Mouse (Mus musculus): ENCODE measurements around the gene Rps5. TPM values are rescaled to one million over a fixed set of nuclear protein-coding genes. Genes with fewer than 3 reads are reported as not detected.
"Not testable (repeated sequence)": the region's sequence is repeated elsewhere in the genome, so short reads cannot be mapped to it uniquely, and the experiment has no call there.

Gene Rps5
- polyA plus RNA-seq, 1 experiment from 2014 or later: 1,008 TPM

GRCm38 (mm10) chr7:12903623-12904022, 18.5 kb upstream of the Rps5 start:
- Histone ChIP-seq H3K9ac (no peak overlapping the region), H3K36me3 (peaks cover 47% of the 10 kb centered on the region), H3K27ac (no peak overlapping the region), H3K9me3 (no peaks in the 10 kb centered on the region), H3K4me2 (no peak overlapping the region), H3K4me1 (peaks cover 3% of the 10 kb centered on the region), H3K27me3 (no peaks in the 10 kb centered on the region), H3K4me3 (no peak overlapping the region)
- ATAC-seq (ENCODE audit: borderline replicate concordance, extremely low read depth, low FRiP score, low TSS enrichment): no peak
- WGBS: 55% methylated on average over 10 of the region's 10 CpGs

DNA sequence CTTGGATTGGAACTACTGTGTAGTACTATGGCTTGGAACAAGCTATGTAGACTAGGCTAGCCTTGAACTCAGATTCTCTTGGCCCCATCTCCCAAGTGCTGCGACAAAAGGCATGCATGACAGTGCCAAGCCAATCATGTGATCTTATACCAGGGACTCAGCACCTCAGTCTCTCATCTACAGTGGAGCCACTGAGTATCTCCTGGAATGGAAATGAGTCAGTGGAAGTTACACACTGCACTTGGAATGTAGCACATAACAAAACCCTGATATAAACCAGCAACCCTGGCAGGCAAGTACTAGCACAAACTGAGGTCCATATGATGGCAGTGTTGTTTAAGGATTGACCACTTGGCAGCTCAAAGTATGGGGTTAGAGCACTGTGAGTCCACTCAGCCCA, 16.9 kb upstream of the Rps5 start:
- H3K27me3 ChIP-seq: no peaks in the 10 kb centered on the region
- no peak overlapping the region for H3K4me2 ChIP-seq
- ATAC-seq (ENCODE audit: borderline replicate concordance, extremely low read depth, low FRiP score, low TSS enrichment): no peak
- no peak overlapping the region for H3K9ac ChIP-seq
- H3K4me1 ChIP-seq: peaks cover 9% of the 10 kb centered on the region; the same call in 1 of the 2 replicates
- no peak overlapping the region for H3K27ac ChIP-seq
- no peaks in the 10 kb centered on the region for H3K9me3 ChIP-seq
- 94% methylated on average over 1 of the region's 1 CpGs for WGBS
- peaks cover 53% of the 10 kb centered on the region for H3K36me3 ChIP-seq
- H3K4me3 ChIP-seq: no peak overlapping the region

GRCm38 (mm10) chr7:12909498-12909962, 12.6 kb upstream of the Rps5 start:
- Histone ChIP-seq H3K4me1 (peaks cover 10% of the 10 kb centered on the region; the same call in 1 of the 2 replicates), H3K36me3 (peaks cover 42% of the 10 kb centered on the region), H3K27me3 (no peaks in the 10 kb centered on the region), H3K4me3 (peak overlapping the region; percentile 54), H3K27ac (peak overlapping the region; percentile 89), H3K4me2 (peak overlapping the region; percentile 59), H3K9me3 (no peaks in the 10 kb centered on the region), H3K9ac (peak overlapping the region; percentile 61; the same call in 1 of the 2 replicates)
- peak; percentile 65 for ATAC-seq (ENCODE audit: borderline replicate concordance, extremely low read depth, low FRiP score, low TSS enrichment)
- 49% methylated on average over 7 of the region's 7 CpGs for WGBS

DNA sequence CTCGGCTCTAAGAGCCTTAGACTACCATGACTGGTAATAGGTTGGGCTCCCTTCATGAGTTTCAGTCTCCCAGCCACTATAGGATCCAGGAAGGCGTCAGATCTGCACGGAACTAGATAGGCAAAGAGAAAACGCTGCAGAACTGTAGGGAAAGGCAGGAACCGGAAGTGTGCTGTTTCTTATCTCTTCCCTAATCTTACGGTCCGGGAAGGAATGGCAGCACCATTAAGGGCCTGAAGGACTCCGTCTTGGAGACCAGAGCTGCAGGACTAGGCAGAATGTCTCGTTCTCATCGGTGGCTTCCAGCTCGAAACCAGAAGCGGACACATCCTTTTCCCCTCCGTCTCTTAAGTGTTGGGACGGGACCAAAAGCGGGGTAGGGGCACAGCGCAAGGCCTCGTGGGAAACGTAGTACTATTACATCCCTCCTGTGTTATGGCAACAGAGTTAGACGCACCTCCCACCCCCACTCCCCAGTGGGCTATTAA, 11.9 kb upstream of the Rps5 start:
- Histone ChIP-seq H3K4me1 (peaks cover 10% of the 10 kb centered on the region; the same call in 1 of the 2 replicates), H3K4me2 (peak overlapping the region; percentile 59), H3K4me3 (peak overlapping the region; percentile 54), H3K27me3 (no peaks in the 10 kb centered on the region), H3K9me3 (no peaks in the 10 kb centered on the region), H3K9ac (peak overlapping the region; percentile 61), H3K36me3 (peaks cover 39% of the 10 kb centered on the region), H3K27ac (peak overlapping the region; percentile 89)
- WGBS: 4% methylated on average over 19 of the region's 19 CpGs
- peak; percentile 84 for ATAC-seq (ENCODE audit: borderline replicate concordance, extremely low read depth, low FRiP score, low TSS enrichment)

DNA sequence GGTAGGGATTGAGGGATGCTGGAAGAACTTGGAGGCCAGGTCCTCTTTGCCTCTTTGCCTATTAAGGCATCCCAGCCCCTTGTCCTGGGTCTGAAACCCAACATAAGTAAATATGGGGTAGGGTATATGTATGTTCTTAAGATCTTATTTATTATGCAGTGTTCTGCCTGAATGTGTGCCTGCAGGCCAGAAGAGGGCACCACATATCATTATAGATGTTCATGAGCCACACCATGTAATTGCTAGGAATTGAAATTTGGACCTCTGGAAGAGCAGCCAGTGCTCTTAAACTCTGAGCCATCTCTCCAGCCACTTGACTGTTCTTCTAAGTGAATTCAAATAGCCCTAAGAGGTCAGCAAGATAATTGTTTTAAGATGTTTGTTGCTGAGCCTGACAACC, 8.5 kb upstream of the Rps5 start:
- Histone ChIP-seq H3K27ac (no peak overlapping the region), H3K9ac (no peak overlapping the region), H3K27me3 (no peaks in the 10 kb centered on the region), H3K4me1 (peaks cover 10% of the 10 kb centered on the region; the same call in 1 of the 2 replicates), H3K4me3 (no peak overlapping the region), H3K9me3 (no peaks in the 10 kb centered on the region), H3K36me3 (peaks cover 7% of the 10 kb centered on the region), H3K4me2 (no peak overlapping the region)
- ATAC-seq (ENCODE audit: borderline replicate concordance, extremely low read depth, low FRiP score, low TSS enrichment): no peak

- H3K9me3 ChIP-seq; H3K27me3 ChIP-seq; ATAC-seq (ENCODE audit: borderline replicate concordance, extremely low read depth, low FRiP score, low TSS enrichment); H3K9ac ChIP-seq; H3K4me3 ChIP-seq; H3K27ac ChIP-seq; H3K4me2 ChIP-seq: not testable (repeated sequence)
- H3K4me1 ChIP-seq: peaks cover 17% of the 10 kb centered on the region
- WGBS: 80% methylated on average over 7 of the region's 8 CpGs
- peaks cover 21% of the 10 kb centered on the region for H3K36me3 ChIP-seq
Measured at GRCm38 (mm10) chr7:12920495-12920894, 1.6 kb upstream of the Rps5 start.

DNA sequence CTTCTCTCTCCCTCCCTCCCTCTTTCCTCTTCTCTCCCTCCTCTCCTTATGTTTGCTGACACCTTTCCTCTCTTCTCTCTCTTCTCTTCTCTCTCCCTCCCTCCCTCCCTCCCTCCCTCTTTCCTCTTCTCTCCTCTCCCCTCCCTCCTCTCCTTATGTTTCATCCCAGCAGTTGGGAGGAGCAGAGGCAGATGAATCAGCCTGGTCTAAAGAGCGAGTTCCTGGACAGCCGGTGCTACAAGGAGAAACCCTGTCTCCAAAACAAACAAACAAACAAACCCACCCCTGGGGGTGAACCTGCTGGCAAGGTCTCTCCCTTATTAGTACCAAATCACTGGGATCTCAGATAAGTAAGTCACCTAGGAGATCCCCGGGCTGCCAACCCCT, 779 bp upstream of the Rps5 start:
- no peaks in the 10 kb centered on the region for H3K9me3 ChIP-seq
- peaks cover 17% of the 10 kb centered on the region for H3K4me1 ChIP-seq
- peak overlapping the region; percentile 71 for H3K4me3 ChIP-seq
- H3K27ac ChIP-seq: peak overlapping the region; percentile 96
- peak overlapping the region; percentile 85 for H3K9ac ChIP-seq
- peaks cover 30% of the 10 kb centered on the region for H3K36me3 ChIP-seq
- ATAC-seq (ENCODE audit: borderline replicate concordance, extremely low read depth, low FRiP score, low TSS enrichment): peak; percentile 21; the same call in 1 of the 2 replicates
- no peaks in the 10 kb centered on the region for H3K27me3 ChIP-seq
- 0% methylated on average over 3 of the region's 3 CpGs for WGBS
- peak overlapping the region; percentile 82 for H3K4me2 ChIP-seq

- H3K36me3 ChIP-seq: peaks cover 38% of the 10 kb centered on the region
- peak overlapping the region; percentile 80 for H3K4me2 ChIP-seq
- 2% methylated on average over 8 of the region's 8 CpGs for WGBS
- H3K9me3 ChIP-seq: no peaks in the 10 kb centered on the region
- no peak overlapping the region for H3K27ac ChIP-seq
- H3K4me1 ChIP-seq: peaks cover 29% of the 10 kb centered on the region
- peak overlapping the region; percentile 75 for H3K9ac ChIP-seq
- no peaks in the 10 kb centered on the region for H3K27me3 ChIP-seq
- H3K4me3 ChIP-seq: peak overlapping the region; percentile 71
- ATAC-seq (ENCODE audit: borderline replicate concordance, extremely low read depth, low FRiP score, low TSS enrichment): no peak
Measured at GRCm38 (mm10) chr7:12922729-12923128, 639 bp downstream of the Rps5 start.

DNA sequence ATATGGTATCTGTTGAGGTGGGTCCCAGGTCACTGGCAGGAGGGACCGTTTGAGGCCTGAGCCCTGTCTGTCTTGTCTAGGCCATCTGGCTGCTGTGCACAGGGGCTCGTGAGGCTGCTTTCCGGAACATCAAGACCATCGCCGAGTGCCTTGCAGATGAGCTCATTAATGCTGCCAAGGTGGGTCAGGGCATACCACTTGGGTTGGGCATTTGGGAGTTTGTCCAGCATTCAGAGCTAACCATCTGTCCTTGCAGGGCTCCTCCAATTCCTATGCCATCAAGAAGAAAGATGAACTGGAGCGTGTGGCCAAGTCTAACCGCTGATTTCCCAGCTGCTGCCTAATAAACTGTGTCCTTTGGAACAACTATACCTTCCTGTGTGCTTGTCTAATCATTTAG, 4.2 kb downstream of the Rps5 start:
- no peak for ATAC-seq (ENCODE audit: borderline replicate concordance, extremely low read depth, low FRiP score, low TSS enrichment)
- Histone ChIP-seq H3K4me2 (no peak overlapping the region), H3K36me3 (peaks cover 38% of the 10 kb centered on the region), H3K27ac (no peak overlapping the region), H3K9me3 (no peaks in the 10 kb centered on the region), H3K27me3 (no peaks in the 10 kb centered on the region), H3K9ac (no peak overlapping the region), H3K4me3 (no peak overlapping the region), H3K4me1 (peaks cover 35% of the 10 kb centered on the region)
- 76% methylated on average over 7 of the region's 7 CpGs for WGBS

GRCm38 (mm10) chr7:12927191-12927680, 5.1 kb downstream of the Rps5 start, which contains the start of gene Rnf225:
Rnf225 (plus strand) TSS chr7:12927416.
- ATAC-seq (ENCODE audit: borderline replicate concordance, extremely low read depth, low FRiP score, low TSS enrichment): peak; percentile 25; the same call in 1 of the 2 replicates
- Histone ChIP-seq H3K4me2 (peak within 1 kb of the TSS; percentile 84), H3K9me3 (no peaks in the 10 kb centered on the region), H3K9ac (peak within 1 kb of the TSS; percentile 39), H3K4me1 (peaks cover 35% of the 10 kb centered on the region), H3K27me3 (no peaks in the 10 kb centered on the region), H3K36me3 (peaks cover 38% of the 10 kb centered on the region), H3K27ac (no peak within 1 kb of the TSS), H3K4me3 (peak within 1 kb of the TSS; percentile 36)
- WGBS: 15% methylated on average over 8 of the region's 8 CpGs

DNA sequence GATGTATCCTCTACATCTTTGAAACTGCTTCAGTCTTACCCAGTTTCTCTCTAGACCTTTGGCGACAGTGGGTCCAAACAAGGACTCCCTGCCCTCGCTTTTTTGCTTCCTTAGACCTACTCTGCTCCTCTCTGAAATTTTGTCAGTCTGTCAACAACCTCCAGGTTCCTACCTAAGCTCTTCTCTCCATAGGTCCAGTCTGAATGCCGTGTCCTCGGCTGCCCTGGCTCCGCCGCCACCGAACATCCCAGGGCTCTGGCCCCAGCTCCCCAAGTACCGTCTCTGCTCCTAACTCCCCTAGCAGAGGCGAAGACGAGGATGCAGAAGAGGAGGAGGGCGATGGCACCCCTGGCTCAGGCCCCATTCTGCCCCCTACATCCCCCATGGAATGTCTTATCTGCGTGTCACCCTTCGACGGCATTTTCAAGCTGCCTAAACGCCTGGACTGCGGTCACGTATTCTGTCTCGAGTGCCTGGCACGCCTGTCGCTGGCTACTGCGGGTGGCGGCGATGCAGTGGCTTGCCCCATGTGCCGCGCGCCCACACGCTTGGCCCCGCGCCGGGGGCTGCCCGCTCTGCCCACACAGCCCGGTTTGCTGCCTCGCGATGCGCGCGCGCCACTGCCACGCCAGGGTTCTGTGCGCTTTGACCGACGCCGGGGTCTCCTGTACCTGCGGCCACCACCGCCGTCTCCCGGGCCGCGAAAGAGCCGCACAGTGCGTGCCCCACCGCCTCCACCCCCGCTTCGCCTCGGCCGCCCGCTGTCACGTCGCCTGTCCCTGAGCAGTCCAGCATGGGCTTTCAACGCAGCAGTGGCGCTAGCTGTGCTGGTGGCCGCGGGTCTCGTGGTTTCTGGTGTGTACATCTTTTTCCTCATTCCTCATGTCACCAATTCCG, 5.9 kb downstream of the Rps5 start:
- Histone ChIP-seq H3K9me3 (no peaks in the 10 kb centered on the region), H3K4me3 (peak overlapping the region; percentile 36), H3K9ac (peak overlapping the region; percentile 39), H3K27ac (no peak overlapping the region), H3K27me3 (no peaks in the 10 kb centered on the region), H3K36me3 (peaks cover 38% of the 10 kb centered on the region), H3K4me2 (peak overlapping the region; percentile 84), H3K4me1 (peaks cover 33% of the 10 kb centered on the region)
- WGBS: 3% methylated on average over 58 of the region's 65 CpGs
- peak; percentile 62 for ATAC-seq (ENCODE audit: borderline replicate concordance, extremely low read depth, low FRiP score, low TSS enrichment)

DNA sequence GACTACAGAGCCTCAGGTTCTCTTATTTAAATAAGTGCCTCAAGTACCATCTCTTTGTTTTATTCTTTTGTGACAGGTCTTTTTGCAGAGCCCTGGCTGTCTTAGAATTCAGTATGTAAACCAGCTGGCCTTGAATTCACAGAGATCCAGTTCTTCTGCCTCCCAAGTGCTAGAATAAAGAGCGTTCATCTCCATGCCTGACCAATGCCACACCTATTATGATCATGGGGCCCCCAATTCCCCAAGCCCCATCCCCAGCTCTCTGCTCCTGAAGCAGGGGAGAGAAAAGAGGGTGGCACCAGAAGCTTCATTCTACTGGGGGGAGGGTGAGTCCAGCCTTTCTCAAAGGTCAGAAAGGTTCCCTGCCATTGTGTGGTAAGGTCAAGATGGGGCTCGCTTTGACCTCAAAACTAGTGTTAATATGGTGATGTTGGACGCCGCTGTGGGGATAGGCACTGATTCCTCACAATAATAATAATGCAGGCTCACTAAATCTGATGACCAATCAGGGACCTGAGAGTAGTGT, 11.6 kb downstream of the Rps5 start:
- 80% methylated on average over 4 of the region's 4 CpGs for WGBS
- H3K4me3 ChIP-seq: no peak overlapping the region
- H3K4me2 ChIP-seq: no peak overlapping the region
- ATAC-seq (ENCODE audit: borderline replicate concordance, extremely low read depth, low FRiP score, low TSS enrichment): no peak
- no peaks in the 10 kb centered on the region for H3K27me3 ChIP-seq
- H3K9ac ChIP-seq: no peak overlapping the region
- H3K9me3 ChIP-seq: no peaks in the 10 kb centered on the region
- H3K36me3 ChIP-seq: no peaks in the 10 kb centered on the region
- no peak overlapping the region for H3K27ac ChIP-seq
- H3K4me1 ChIP-seq: no peaks in the 10 kb centered on the region

Measured in lung, embryonic 15.5 days (tissue).